Mouse (Mus musculus) E14TG2a.4 (cell line): ENCODE results near the gene Ptprt.

ENCODE experiments used
- H3K27me3 ChIP-seq: 2 replicates; pipeline ENCODE4 v1.6.1; 2014; ENCODE audit warnings: low read length, control low read depth; ENCODE audit not compliant: insufficient read depth
- H3K36me3 ChIP-seq: 2 replicates; pipeline ENCODE4 v1.6.1; 2014; ENCODE audit warnings: low read length, control low read depth; ENCODE audit not compliant: insufficient read depth
- H3K4me1 ChIP-seq: replicated peaks from 2 replicates; pipeline ENCODE4 v1.6.1; 2014; ENCODE audit warnings: low read depth, low read length, control low read depth
- H3K4me3 ChIP-seq: replicated peaks from 2 replicates; pipeline ENCODE4 v1.5.1; 2014; ENCODE audit warnings: mild to moderate bottlenecking, low read length
- H3K9me3 ChIP-seq: 2 replicates; pipeline ENCODE4 v1.6.1; 2014; ENCODE audit warnings: low read length, control low read depth
- CTCF ChIP-seq: conservative IDR thresholded peaks from 2 replicates; pipeline ENCODE4 v1.5.1; 2014; ENCODE audit warnings: low read length
- NANOG ChIP-seq: IDR thresholded peaks from 2 replicates; pipeline ENCODE4 v1.6.1; 2014; ENCODE audit warnings: borderline replicate concordance, low read length, mixed read lengths
- POU5F1 ChIP-seq: IDR thresholded peaks from 2 replicates; pipeline ENCODE4 v1.6.1; 2014; ENCODE audit warnings: low read length, borderline replicate concordance

The Ptprt gene

GRCm38 (mm10) chr2:162507664-162508063 is 153.3 kb downstream of the Ptprt start:
- no peaks in the 10 kb centered on the region for H3K36me3 ChIP-seq
- H3K4me1 ChIP-seq = no peaks in the 10 kb centered on the region
- no peaks in the 10 kb centered on the region for H3K27me3 ChIP-seq
- H3K4me3 ChIP-seq = no peak overlapping the region
- no peaks in the 10 kb centered on the region for H3K9me3 ChIP-seq
- TF ChIP-seq NANOG (no peak), POU5F1 (no peak), CTCF (no peak)

DNA sequence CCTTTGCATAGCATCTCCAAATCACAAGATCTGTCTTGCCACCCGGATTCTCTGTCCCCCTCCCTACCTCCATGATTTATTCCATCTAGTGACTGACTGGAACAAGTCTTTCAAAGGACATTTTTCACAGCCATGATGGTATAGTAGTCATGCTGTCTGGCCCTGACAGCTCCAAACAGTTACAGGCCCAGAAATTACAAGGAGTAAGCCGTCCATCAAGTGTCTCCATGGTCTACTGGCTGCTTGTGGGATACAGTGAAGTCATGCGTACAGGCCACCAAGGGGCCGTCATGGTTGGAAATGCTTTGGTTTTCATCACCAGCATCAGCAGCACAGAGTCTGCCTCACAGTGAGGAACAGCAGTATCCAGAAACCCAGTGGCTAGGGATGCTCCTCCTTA is 156.1 kb downstream of the Ptprt start:
- no peak for TF ChIP-seq POU5F1
- no peak for TF ChIP-seq NANOG
- TF ChIP-seq CTCF = no peak
- no peaks in the 10 kb centered on the region for H3K36me3 ChIP-seq
- H3K4me3 ChIP-seq = no peak overlapping the region
- H3K27me3 ChIP-seq = no peaks in the 10 kb centered on the region
- no peaks in the 10 kb centered on the region for H3K9me3 ChIP-seq
- H3K4me1 ChIP-seq = no peaks in the 10 kb centered on the region

- no peak for TF ChIP-seq POU5F1
- TF ChIP-seq CTCF = no peak
- no peak for TF ChIP-seq NANOG
Observed at GRCm38 (mm10) chr2:162499501-162499915, 161.4 kb downstream of the Ptprt start.

GRCm38 (mm10) chr2:162498191-162498590 is 162.8 kb downstream of the Ptprt start:
- no peak overlapping the region for H3K4me3 ChIP-seq
- no peaks in the 10 kb centered on the region for H3K9me3 ChIP-seq
- no peak for TF ChIP-seq POU5F1
- TF ChIP-seq CTCF = no peak
- no peak for TF ChIP-seq NANOG
- H3K27me3 ChIP-seq = peaks cover 3% of the 10 kb centered on the region; the same call in 1 of the 2 replicates
- no peaks in the 10 kb centered on the region for H3K4me1 ChIP-seq
- no peaks in the 10 kb centered on the region for H3K36me3 ChIP-seq

More at GRCm38 (mm10) chr2:162499501-162499915, 161.4 kb downstream of the Ptprt start:
- Histone ChIP-seq H3K9me3 (no peaks in the 10 kb centered on the region), H3K4me1 (no peaks in the 10 kb centered on the region), H3K4me3 (no peak overlapping the region), H3K36me3 (no peaks in the 10 kb centered on the region), H3K27me3 (peaks cover 3% of the 10 kb centered on the region; the same call in 1 of the 2 replicates)

GRCm38 (mm10) chr2:162484036-162484435 is 176.9 kb downstream of the Ptprt start:
- no peaks in the 10 kb centered on the region for H3K27me3 ChIP-seq
- no peak overlapping the region for H3K4me3 ChIP-seq
- TF ChIP-seq CTCF = no peak
- no peak for TF ChIP-seq NANOG
- no peak for TF ChIP-seq POU5F1
- no peaks in the 10 kb centered on the region for H3K36me3 ChIP-seq
- H3K4me1 ChIP-seq = no peaks in the 10 kb centered on the region
- H3K9me3 ChIP-seq = no peaks in the 10 kb centered on the region; the same call in 1 of the 2 replicates

DNA sequence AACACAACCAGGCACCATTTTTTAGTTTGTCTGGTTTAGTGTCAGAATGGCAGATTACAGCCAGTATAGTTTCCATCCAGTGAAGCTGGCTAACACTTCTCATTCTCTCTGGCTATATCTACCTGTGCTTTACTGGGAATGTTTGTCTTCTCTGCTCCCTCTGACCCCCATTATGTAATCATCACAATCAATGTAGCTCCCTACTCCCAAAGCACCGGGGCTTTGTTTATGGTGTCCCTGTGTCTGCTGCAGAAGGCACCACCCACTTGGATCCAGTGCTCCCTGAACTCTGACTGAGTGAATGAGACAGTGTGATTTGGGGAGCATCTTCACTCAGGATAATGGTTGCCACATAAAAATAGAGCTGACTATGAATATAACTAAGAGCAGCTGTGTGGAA is 217.8 kb downstream of the Ptprt start:
- TF ChIP-seq POU5F1 = no peak
- TF ChIP-seq CTCF = no peak
- TF ChIP-seq NANOG = no peak
- no peaks in the 10 kb centered on the region for H3K36me3 ChIP-seq
- no peaks in the 10 kb centered on the region for H3K27me3 ChIP-seq
- H3K4me1 ChIP-seq = no peaks in the 10 kb centered on the region; the same call in 1 of the 2 replicates
- no peaks in the 10 kb centered on the region for H3K9me3 ChIP-seq
- no peak overlapping the region for H3K4me3 ChIP-seq

- no peaks in the 10 kb centered on the region; the same call in 1 of the 2 replicates for H3K4me1 ChIP-seq
- H3K27me3 ChIP-seq = no peaks in the 10 kb centered on the region
- no peaks in the 10 kb centered on the region for H3K9me3 ChIP-seq
- H3K4me3 ChIP-seq = no peak overlapping the region
- TF ChIP-seq CTCF (no peak; the same call in 1 of the 2 replicates), NANOG (no peak), POU5F1 (no peak)
- H3K36me3 ChIP-seq = no peaks in the 10 kb centered on the region
Observed at GRCm38 (mm10) chr2:162436646-162437045, 224.3 kb downstream of the Ptprt start.

GRCm38 (mm10) chr2:162430171-162430570 is 230.8 kb downstream of the Ptprt start:
- no peak for TF ChIP-seq CTCF
- no peak for TF ChIP-seq POU5F1
- no peak for TF ChIP-seq NANOG
- H3K36me3 ChIP-seq = no peaks in the 10 kb centered on the region
- H3K4me3 ChIP-seq = no peak overlapping the region
- H3K9me3 ChIP-seq = no peaks in the 10 kb centered on the region
- H3K4me1 ChIP-seq = no peaks in the 10 kb centered on the region
- H3K27me3 ChIP-seq = no peaks in the 10 kb centered on the region

DNA sequence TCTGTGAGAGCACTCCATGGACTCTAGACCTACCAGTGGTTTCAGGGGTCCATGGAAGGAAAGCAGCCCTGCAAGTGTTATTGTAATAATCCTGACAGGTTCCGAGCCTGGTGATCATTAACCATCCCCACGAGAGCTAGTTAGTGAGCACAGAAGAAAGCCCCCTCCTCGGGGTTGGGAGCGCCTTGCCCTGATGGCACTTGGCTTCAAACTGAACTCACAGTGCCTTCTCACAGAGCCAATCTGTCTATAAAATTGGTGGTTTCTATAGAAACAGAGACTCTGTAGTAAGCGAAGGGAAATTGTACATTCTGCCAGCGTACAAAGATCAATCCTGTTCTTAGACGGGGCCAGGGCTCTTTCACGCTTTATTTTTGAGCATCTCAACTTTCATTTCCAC is 234.8 kb downstream of the Ptprt start:
- Histone ChIP-seq H3K27me3 (no peaks in the 10 kb centered on the region), H3K4me3 (no peak overlapping the region), H3K36me3 (no peaks in the 10 kb centered on the region), H3K4me1 (no peaks in the 10 kb centered on the region), H3K9me3 (no peaks in the 10 kb centered on the region)
- no peak for TF ChIP-seq NANOG
- TF ChIP-seq CTCF = no peak
- TF ChIP-seq POU5F1 = no peak
